Mouse (Mus musculus) limb, embryonic 15.5 days (tissue): Measurements from ENCODE around the gene Ttc34. TPM values are rescaled to one million over a fixed set of nuclear protein-coding genes. Genes with fewer than 3 reads are reported as not detected.

Experiments
- ATAC-seq: fragments of 200-750 bp; cut with Nextera tagmentation; 2 replicates; pipeline ENCODE4 v1.8.0; 2017; ENCODE audit warnings: low read depth, moderate TSS enrichment; ENCODE audit not compliant: insufficient number of reproducible peaks, low FRiP score, low TSS enrichment
- H3K27ac ChIP-seq: fragments of 300-500 bp; sonication (generic); 2 replicates; pipeline ENCODE4 v1.5.1; 2015; ENCODE audit warnings: moderate library complexity, mild to moderate bottlenecking, inconsistent platforms
- H3K27me3 ChIP-seq: fragments of 300-500 bp; sonication (generic); 2 replicates; pipeline ENCODE4 v1.6.1; 2015; ENCODE audit warnings: inconsistent platforms
- H3K36me3 ChIP-seq: fragments of 300-500 bp; sonication (generic); 2 replicates; pipeline ENCODE4 v1.6.1; 2015; ENCODE audit warnings: inconsistent platforms
- H3K4me1 ChIP-seq: fragments of 300-500 bp; sonication (generic); 2 replicates; pipeline ENCODE4 v1.6.1; 2015; ENCODE audit warnings: inconsistent platforms
- H3K4me2 ChIP-seq: fragments of 300-500 bp; sonication (generic); 2 replicates; pipeline ENCODE4 v1.6.1; 2015; ENCODE audit warnings: mild to moderate bottlenecking, inconsistent platforms
- H3K4me3 ChIP-seq: fragments of 300-500 bp; sonication (generic); 2 replicates; pipeline ENCODE4 v1.5.1; 2015; ENCODE audit warnings: mild to moderate bottlenecking, inconsistent platforms
- H3K9ac ChIP-seq: fragments of 300-500 bp; sonication (generic); 2 replicates; pipeline ENCODE4 v1.6.1; 2015; ENCODE audit warnings: inconsistent platforms
- H3K9me3 ChIP-seq: fragments of 300-500 bp; sonication (generic); 2 replicates; pipeline ENCODE4 v1.6.1; 2016; ENCODE audit warnings: inconsistent platforms
- WGBS: fragments of 180-500 bp; shearing (Covaris S2); methylation state at CpG from one replicate; pipeline ENCODE4 v1.1.7; 2015; 5-methylcytosine and 5-hydroxymethylcytosine counted together
- polyA plus RNA-seq: library from polyadenylated mRNA; unstranded; fragments of >200 nt; fragmentation: Nextera tagmentation; extraction: Ambion mirVana; gene quantifications from 2 replicates; pipeline ENCODE4 v1.2.1, GENCODE M21; 2015

The Ttc34 gene
- polyA plus RNA-seq, 1 experiment from 2014 or later, result 0.27 TPM

GRCm38 (mm10) chr4:154877864-154878548 is 40.7 kb downstream of the Ttc34 start:
- H3K4me2 ChIP-seq, result peak overlapping the region; percentile 50
- peak; percentile 93 for ATAC-seq
- no peaks in the 10 kb centered on the region for H3K36me3 ChIP-seq
- 11% methylated on average over 18 of the region's 18 CpGs for WGBS
- H3K9ac ChIP-seq, result 0 out of 2 replicates have a peak overlapping the region, but pooled peaks have one; percentile 5
- no peaks in the 10 kb centered on the region for H3K9me3 ChIP-seq
- H3K27me3 ChIP-seq, result peaks cover 6% of the 10 kb centered on the region
- peak overlapping the region; percentile 78 for H3K27ac ChIP-seq
- H3K4me3 ChIP-seq, result peak overlapping the region; percentile 33
- peaks cover 8% of the 10 kb centered on the region; the same call in 1 of the 2 replicates for H3K4me1 ChIP-seq

GRCm38 (mm10) chr4:154880730-154881129 is 43.5 kb downstream of the Ttc34 start:
- Histone ChIP-seq H3K4me1 (peaks cover 8% of the 10 kb centered on the region; the same call in 1 of the 2 replicates), H3K9me3 (no peaks in the 10 kb centered on the region), H3K36me3 (no peaks in the 10 kb centered on the region), H3K27ac (no peak overlapping the region), H3K4me2 (no peak overlapping the region), H3K9ac (no peak overlapping the region), H3K4me3 (no peak overlapping the region), H3K27me3 (peaks cover 6% of the 10 kb centered on the region)
- WGBS, result 77% methylated on average over 6 of the region's 6 CpGs
- no peak for ATAC-seq

GRCm38 (mm10) chr4:154882014-154882659 is 44.9 kb downstream of the Ttc34 start:
- H3K9ac ChIP-seq, result no peak overlapping the region
- H3K4me1 ChIP-seq, result peaks cover 8% of the 10 kb centered on the region; the same call in 1 of the 2 replicates
- no peaks in the 10 kb centered on the region for H3K9me3 ChIP-seq
- no peak overlapping the region for H3K4me3 ChIP-seq
- no peak overlapping the region for H3K27ac ChIP-seq
- WGBS, result 24% methylated on average over 14 of the region's 14 CpGs
- no peak for ATAC-seq
- H3K4me2 ChIP-seq, result no peak overlapping the region
- H3K27me3 ChIP-seq, result no peaks in the 10 kb centered on the region
- H3K36me3 ChIP-seq, result no peaks in the 10 kb centered on the region

GRCm38 (mm10) chr4:154885416-154885815 is 48.2 kb downstream of the Ttc34 start:
- Histone ChIP-seq H3K4me3 (no peak overlapping the region), H3K9me3 (no peaks in the 10 kb centered on the region), H3K9ac (no peak overlapping the region), H3K27me3 (no peaks in the 10 kb centered on the region), H3K27ac (no peak overlapping the region), H3K4me1 (0 out of 2 replicates have a peak, but pooled peaks cover 4% of the 10 kb centered on the region), H3K36me3 (no peaks in the 10 kb centered on the region), H3K4me2 (no peak overlapping the region)
- no peak for ATAC-seq
- WGBS, result 71% methylated on average over 11 of the region's 11 CpGs

GRCm38 (mm10) chr4:154886876-154887592 is 49.8 kb downstream of the Ttc34 start:
- Histone ChIP-seq H3K27ac (no peak overlapping the region), H3K36me3 (no peaks in the 10 kb centered on the region), H3K27me3 (no peaks in the 10 kb centered on the region), H3K9ac (no peak overlapping the region), H3K4me2 (no peak overlapping the region), H3K4me1 (0 out of 2 replicates have a peak, but pooled peaks cover 2% of the 10 kb centered on the region), H3K4me3 (no peak overlapping the region), H3K9me3 (no peaks in the 10 kb centered on the region)
- ATAC-seq, result no peak
- 69% methylated on average over 13 of the region's 13 CpGs for WGBS

- no peak for ATAC-seq
- Histone ChIP-seq H3K9me3 (no peaks in the 10 kb centered on the region), H3K27ac (no peak overlapping the region), H3K36me3 (no peaks in the 10 kb centered on the region), H3K4me3 (no peak overlapping the region), H3K27me3 (no peaks in the 10 kb centered on the region), H3K9ac (no peak overlapping the region), H3K4me1 (no peaks in the 10 kb centered on the region), H3K4me2 (no peak overlapping the region)
- 78% methylated on average over 15 of the region's 15 CpGs for WGBS
Measured at GRCm38 (mm10) chr4:154887593-154888250, 50.5 kb downstream of the Ttc34 start.

- H3K27me3 ChIP-seq, result no peaks in the 10 kb centered on the region
- H3K36me3 ChIP-seq, result no peaks in the 10 kb centered on the region
- WGBS, result 84% methylated on average over 14 of the region's 14 CpGs
- H3K4me3 ChIP-seq, result no peak overlapping the region
- no peak overlapping the region for H3K4me2 ChIP-seq
- no peak overlapping the region for H3K27ac ChIP-seq
- no peak for ATAC-seq
- no peaks in the 10 kb centered on the region for H3K9me3 ChIP-seq
- H3K9ac ChIP-seq, result no peak overlapping the region
- no peaks in the 10 kb centered on the region for H3K4me1 ChIP-seq
Measured at GRCm38 (mm10) chr4:154890887-154891286, 53.6 kb downstream of the Ttc34 start.

GRCm38 (mm10) chr4:154895549-154895948 is 58.3 kb downstream of the Ttc34 start:
- ATAC-seq, result no peak
- no peak overlapping the region for H3K4me2 ChIP-seq
- no peak overlapping the region for H3K4me3 ChIP-seq
- no peak overlapping the region for H3K9ac ChIP-seq
- 0 out of 2 replicates have a peak, but pooled peaks cover 6% of the 10 kb centered on the region for H3K36me3 ChIP-seq
- no peak overlapping the region for H3K27ac ChIP-seq
- peaks cover 23% of the 10 kb centered on the region for H3K4me1 ChIP-seq
- no peaks in the 10 kb centered on the region for H3K9me3 ChIP-seq
- no peaks in the 10 kb centered on the region for H3K27me3 ChIP-seq
- WGBS, result 72% methylated on average over 5 of the region's 5 CpGs

GRCm38 (mm10) chr4:154897676-154898465 is 60.6 kb downstream of the Ttc34 start:
- WGBS, result 62% methylated on average over 6 of the region's 6 CpGs
- Histone ChIP-seq H3K4me1 (peaks cover 23% of the 10 kb centered on the region), H3K4me2 (peak overlapping the region; percentile 92), H3K27me3 (no peaks in the 10 kb centered on the region), H3K9me3 (no peaks in the 10 kb centered on the region), H3K27ac (peak overlapping the region; percentile 77; the same call in 1 of the 2 replicates), H3K36me3 (0 out of 2 replicates have a peak, but pooled peaks cover 6% of the 10 kb centered on the region), H3K4me3 (peak overlapping the region; percentile 60), H3K9ac (peak overlapping the region; percentile 64)
- ATAC-seq, result no peak

GRCm38 (mm10) chr4:154898506-154899446 is 61.5 kb downstream of the Ttc34 start, which contains the start of gene Fam213b:
TSS of gene Fam213b (minus strand) at chr4:154899135.
- H3K27ac ChIP-seq, result peak within 1 kb of the TSS; percentile 77
- H3K27me3 ChIP-seq, result no peaks in the 10 kb centered on the region
- H3K9ac ChIP-seq, result peak within 1 kb of the TSS; percentile 64
- 2% methylated on average over 43 of the region's 43 CpGs for WGBS
- no peaks in the 10 kb centered on the region for H3K9me3 ChIP-seq
- peak within 1 kb of the TSS; percentile 60 for H3K4me3 ChIP-seq
- H3K4me2 ChIP-seq, result peak within 1 kb of the TSS; percentile 92
- H3K36me3 ChIP-seq, result 0 out of 2 replicates have a peak, but pooled peaks cover 6% of the 10 kb centered on the region
- H3K4me1 ChIP-seq, result peaks cover 23% of the 10 kb centered on the region
- peak; percentile 95 for ATAC-seq
